Mouse (Mus musculus) mouse embryonic stem cell (cell line): Measurements from ENCODE around the gene Olfr134.
"Not testable (repeated sequence)": the region's sequence is repeated elsewhere in the genome, so short reads cannot be mapped to it uniquely, and the experiment has no call there.

ENCODE experiments used
- in situ Hi-C, 2 experiments: fragments of 300-500 bp; cut with MboI; formaldehyde crosslinking; loops; 1 replicate in 1 of 2; 3 replicates in 1 of 2; pipeline ENCODE4 v1.14.3; 2019 to 2020; ENCODE audit warnings: low sequenced_read_pairs in 2 of 2, low pct_unique_long_range_greater_than_20kb in 1 of 2, mixed read lengths in 1 of 2; ENCODE audit not compliant: unreplicated experiment in 1 of 2

The Olfr134 gene

DNA sequence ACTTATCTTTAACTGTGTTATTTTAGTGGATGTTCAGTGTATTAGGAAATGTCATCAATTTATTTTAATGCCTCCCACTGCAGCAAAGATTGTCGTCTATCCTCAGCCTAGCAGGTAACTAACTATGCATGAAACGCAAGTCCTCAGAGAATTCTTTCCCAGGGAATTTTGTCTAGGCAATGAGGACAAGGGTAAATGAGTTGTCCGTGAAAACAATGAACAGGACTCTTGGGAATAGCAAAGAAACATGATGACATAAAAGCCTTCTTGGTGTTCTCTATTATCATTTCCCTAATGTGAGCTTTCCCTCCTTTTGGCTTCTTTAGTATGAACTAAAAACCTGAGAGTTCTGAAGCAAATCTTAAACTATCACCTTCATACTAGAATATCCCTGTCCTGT lies at the start of gene Olfr134:
Olfr134 (plus strand) TSS at position 301 of the 400 bp plus-strand sequence.
- in situ Hi-C loops = no loop called here

DNA sequence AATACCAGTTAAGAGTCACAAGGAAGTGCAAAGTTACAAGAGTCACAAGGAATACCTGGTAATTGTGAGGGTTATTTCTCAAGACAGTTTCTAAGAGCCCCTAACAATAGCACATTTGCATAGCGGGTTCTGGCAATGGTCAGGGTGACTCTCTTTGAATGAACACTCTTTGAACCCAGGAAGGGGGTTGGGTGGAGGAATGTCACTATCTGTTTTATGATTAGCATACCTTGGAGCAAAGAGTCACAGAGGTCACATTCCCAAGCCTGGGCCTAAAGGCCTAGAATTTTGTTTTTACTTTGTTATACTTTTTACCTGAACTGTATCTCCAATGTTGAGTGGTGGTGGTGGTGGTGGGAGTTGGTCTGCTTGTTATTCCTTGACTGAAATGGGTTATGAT lies 47.0 kb upstream of the Olfr134 start:
- in situ Hi-C loops = not testable (repeated sequence)

DNA sequence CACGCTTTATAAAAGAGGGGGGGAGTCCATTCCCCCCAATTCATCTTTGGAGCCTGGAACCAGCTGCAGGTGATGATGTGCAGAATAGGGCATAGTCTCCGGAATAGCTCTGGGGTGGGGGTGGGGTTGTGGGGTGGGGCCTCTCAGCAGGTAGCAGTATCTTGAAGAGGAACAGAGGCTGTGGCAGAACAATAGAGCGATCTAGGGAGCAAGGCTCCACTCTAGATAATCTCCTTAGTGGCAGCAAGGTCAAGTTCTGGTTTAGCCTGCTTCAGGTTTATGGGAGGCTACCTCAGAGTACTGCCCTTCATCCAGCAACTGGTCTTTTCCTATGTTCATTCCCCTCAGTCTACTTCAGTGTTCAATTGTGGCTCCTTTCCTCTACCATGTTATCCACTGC lies 45.8 kb upstream of the Olfr134 start:
- in situ Hi-C loops = not testable (repeated sequence)

DNA sequence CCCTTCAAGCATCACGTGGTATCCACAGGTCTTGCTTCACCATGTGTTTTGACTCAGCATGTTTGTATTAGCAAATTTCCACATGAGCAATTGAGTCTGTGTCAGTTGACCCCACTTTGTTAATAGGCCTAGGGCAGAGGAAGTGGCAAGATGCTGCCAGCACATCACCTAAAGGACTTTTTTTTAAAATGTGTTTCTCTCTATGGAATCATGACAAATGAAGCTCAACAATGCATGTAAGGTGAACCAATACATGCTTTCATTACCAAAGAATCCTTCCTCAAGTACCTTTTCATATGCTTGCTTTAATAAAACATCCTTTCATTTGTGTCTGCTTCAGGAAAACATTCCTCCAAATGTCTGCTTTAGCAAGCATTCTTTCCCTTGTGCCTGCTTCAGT lies 36.8 kb upstream of the Olfr134 start, which contains the start of gene Olfr132:
Olfr132 (minus strand) TSS at position 101 of the 400 bp plus-strand sequence.
- in situ Hi-C loops = no loop called here

DNA sequence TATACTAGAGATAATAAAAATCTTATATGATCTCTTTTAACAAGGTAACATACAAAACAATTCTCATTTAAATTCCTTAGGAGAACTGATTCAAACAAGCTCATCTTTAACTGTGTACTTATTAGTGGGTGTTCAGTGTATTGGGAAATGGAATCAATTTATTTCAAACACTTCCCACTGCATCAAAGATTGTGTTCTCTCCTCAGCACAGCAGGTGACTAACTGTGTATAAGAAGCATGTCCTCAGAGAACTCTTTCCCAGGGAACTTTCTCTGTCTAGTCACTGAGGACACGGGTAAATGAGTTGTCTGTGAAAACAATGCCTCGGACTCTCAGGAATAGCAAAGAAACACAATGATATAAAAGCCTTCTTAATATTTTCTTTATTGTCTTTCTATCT lies 26.2 kb upstream of the Olfr134 start, which contains the start of gene Olfr133:
Olfr133 (plus strand) TSS at position 301 of the 400 bp plus-strand sequence.
- in situ Hi-C loops = no loop called here

DNA sequence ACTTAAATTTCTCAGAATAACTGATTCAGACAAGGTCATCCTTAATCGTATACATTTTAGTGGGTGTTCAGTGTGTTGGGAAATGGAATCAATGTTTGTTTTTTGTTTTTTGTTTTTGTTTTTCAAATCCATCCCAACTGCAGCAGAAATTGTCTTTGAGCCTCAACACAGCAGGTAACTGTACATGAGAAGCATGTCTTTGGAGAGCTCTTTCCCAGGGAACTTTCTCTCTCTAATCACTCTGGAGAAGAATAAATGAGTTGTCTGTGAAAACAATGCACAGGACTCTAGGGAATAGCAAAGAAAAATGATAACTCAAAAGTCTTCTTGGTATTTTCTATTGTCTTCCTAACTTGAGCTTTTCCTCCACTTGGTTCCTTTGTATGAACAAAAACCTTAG lies 32.8 kb downstream of the Olfr134 start, which contains the start of gene Olfr135:
Olfr135 (plus strand) TSS at position 301 of the 400 bp plus-strand sequence.
- in situ Hi-C loops = no loop called here
